In the genomic region with DNA sequence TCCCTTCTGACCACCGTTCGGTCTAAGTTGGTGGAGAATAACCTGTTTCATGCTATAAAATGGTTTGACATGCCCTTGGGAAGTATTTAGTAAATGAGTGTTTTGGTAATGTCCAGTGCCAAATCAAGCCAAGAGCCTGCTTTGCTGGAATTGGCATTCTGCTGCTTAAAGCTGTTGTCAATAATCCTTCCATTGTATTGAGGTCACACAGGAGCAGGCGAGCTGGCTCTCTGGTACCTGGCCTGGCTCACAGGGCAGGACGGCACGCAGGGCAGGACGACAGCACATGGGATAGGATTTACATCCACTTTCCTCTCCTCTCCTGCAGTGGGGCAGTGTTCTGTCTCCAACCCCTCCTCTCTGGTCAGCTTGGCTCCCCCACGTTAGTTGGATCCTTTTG, we compare ENCODE assay signal across 23 mouse cellular contexts.
A peak's percentile ranks its signal among the peaks of the same experiment; 100 is the strongest.
DNase-seq lines count a peak whose midpoint lies in the region; ATAC-seq and TF ChIP-seq lines count a peak whose summit lies in the region.
"Had no signal": no experiment of that assay in that cellular context is flagged by ENCODE, and none has a peak within 500 bp of the region (broad histone marks: within the 10 kb centered on the region; RNA-seq: fewer than 3 reads in every experiment).

No protein-coding gene starts in this region.

- no peak overlapping the region for H3K4me2 ChIP-seq in midbrain, embryonic 15.5 days
- no peak overlapping the region for H3K4me2 ChIP-seq in midbrain, postnatal 0 days (ENCODE audit: low read depth, low read length, poor library complexity, severe bottlenecking)
- H3K4me2 ChIP-seq in limb, embryonic 12.5 days: no peak overlapping the region
- H3K4me2 ChIP-seq: embryonic facial prominence, embryonic 12.5 days; embryonic facial prominence, embryonic 15.5 days; heart, embryonic 13.5 days; hindbrain, embryonic 12.5 days; hindbrain, embryonic 15.5 days had no signal

- H3K4me3 ChIP-seq in layer of hippocampus, adult 2 months: no peak overlapping the region
- no peak overlapping the region for H3K4me3 ChIP-seq in midbrain, embryonic 15.5 days
- H3K4me3 ChIP-seq in midbrain, postnatal 0 days (ENCODE audit: low read depth, low read length): no peak overlapping the region
- no peak overlapping the region for H3K4me3 ChIP-seq in limb, embryonic 12.5 days (replicated peaks)
- H3K4me3 ChIP-seq: embryonic facial prominence, embryonic 12.5 days; embryonic facial prominence, embryonic 15.5 days; heart, adult 2 months; heart, embryonic 10.5 days; heart, embryonic 13.5 days; hindbrain, embryonic 12.5 days; hindbrain, embryonic 15.5 days had no signal

- no peaks in the 10 kb centered on the region for H3K9me3 ChIP-seq in midbrain, embryonic 15.5 days
- no peaks in the 10 kb centered on the region for H3K9me3 ChIP-seq in midbrain, postnatal 0 days (ENCODE audit: low read length)
- peaks cover 3% of the 10 kb centered on the region; the same call in 1 of the 2 replicates for H3K9me3 ChIP-seq in limb, embryonic 12.5 days
- H3K9me3 ChIP-seq: embryonic facial prominence, embryonic 15.5 days; heart, embryonic 10.5 days; hindbrain, embryonic 12.5 days; hindbrain, embryonic 15.5 days had no signal

- no peak for DNase-seq in cerebellum, postnatal 14 days
- no peak for DNase-seq in layer of hippocampus, adult 2 months (ENCODE audit: low spot score in 2 of 2)
- no peak for DNase-seq in layer of hippocampus, adult 9-11 months
- no peak for DNase-seq in midbrain, postnatal 0 days (ENCODE audit: low spot score)
- DNase-seq in thymus, postnatal 10 days (ENCODE audit: low spot score in 2 of 2): no peak
- DNase-seq: adrenal gland, adult 8-10 months; adrenal gland, postnatal 25 days; cerebellum, adult 11 months; gastrocnemius, postnatal 10 days; gastrocnemius, postnatal 36 days; heart, adult 2 months; heart, postnatal 14 days had no signal

- peaks cover 9% of the 10 kb centered on the region; the same call in 1 of the 2 replicates for H3K4me1 ChIP-seq in midbrain, embryonic 15.5 days
- peaks cover 6% of the 10 kb centered on the region; the same call in 1 of the 2 replicates for H3K4me1 ChIP-seq in midbrain, postnatal 0 days (ENCODE audit: insufficient read depth, low read length)
- peaks cover 32% of the 10 kb centered on the region for H3K4me1 ChIP-seq in limb, embryonic 12.5 days (replicated peaks)
- H3K4me1 ChIP-seq: hindbrain, embryonic 12.5 days had no signal

- 0 out of 2 replicates have a peak, but pooled peaks have one; percentile 43 for ATAC-seq in cerebellum, adult (ENCODE audit: insufficient number of reproducible peaks, low FRiP score, low TSS enrichment)
- 0 out of 2 replicates have a peak, but pooled peaks have one; percentile 30 for ATAC-seq in midbrain, embryonic 15.5 days (replicated peaks)
- no peak for ATAC-seq in midbrain, postnatal 0 days (ENCODE audit: low FRiP score)
- no peak for ATAC-seq in limb, embryonic 12.5 days (ENCODE audit: insufficient number of reproducible peaks, insufficient read depth, low FRiP score, low TSS enrichment, low read depth)
- ATAC-seq: activated CD4-positive, CD25-positive, alpha-beta regulatory T cell, adult 4 months; forebrain, embryonic 16.5 days had no signal

- 59% methylated on average over 7 of the region's 7 CpGs for WGBS in midbrain, embryonic 15.5 days
- 55% methylated on average over 7 of the region's 7 CpGs for WGBS in midbrain, postnatal 0 days
- WGBS in limb, embryonic 12.5 days: 66% methylated on average over 7 of the region's 7 CpGs

- no peaks in the 10 kb centered on the region for H3K27me3 ChIP-seq in midbrain, embryonic 15.5 days (replicated peaks)
- no peaks in the 10 kb centered on the region for H3K27me3 ChIP-seq in midbrain, postnatal 0 days (ENCODE audit: insufficient read depth, low read length)
- no peaks in the 10 kb centered on the region for H3K27me3 ChIP-seq in limb, embryonic 12.5 days
- H3K27me3 ChIP-seq: embryonic facial prominence, embryonic 12.5 days; embryonic facial prominence, embryonic 15.5 days; heart, embryonic 13.5 days; hindbrain, embryonic 12.5 days; hindbrain, embryonic 15.5 days had no signal

- TF ChIP-seq CTCF in layer of hippocampus, adult 2 months (conservative IDR thresholded peaks at IDR 0.05): no peak
- no peak for TF ChIP-seq CTCF in midbrain, postnatal 0 days (IDR thresholded peaks at IDR 0.05)

- H3K27ac ChIP-seq in layer of hippocampus, adult 2 months: peak overlapping the region; percentile 19; the same call in 1 of the 2 replicates
- H3K27ac ChIP-seq in midbrain, embryonic 15.5 days: no peak overlapping the region
- H3K27ac ChIP-seq in midbrain, postnatal 0 days (ENCODE audit: low read depth, low read length): no peak overlapping the region
- H3K27ac ChIP-seq in limb, embryonic 12.5 days: 0 out of 2 replicates have a peak overlapping the region, but pooled peaks have one; percentile 45
- H3K27ac ChIP-seq: embryonic facial prominence, embryonic 12.5 days; embryonic facial prominence, embryonic 15.5 days; heart, adult 2 months; hindbrain, embryonic 12.5 days; hindbrain, embryonic 15.5 days had no signal

- H3K36me3 ChIP-seq in midbrain, embryonic 15.5 days (replicated peaks): no peaks in the 10 kb centered on the region
- no peaks in the 10 kb centered on the region for H3K36me3 ChIP-seq in midbrain, postnatal 0 days (ENCODE audit: insufficient read depth, low read length)
- H3K36me3 ChIP-seq in limb, embryonic 12.5 days: 0 out of 2 replicates have a peak, but pooled peaks cover 7% of the 10 kb centered on the region
- H3K36me3 ChIP-seq: embryonic facial prominence, embryonic 12.5 days; embryonic facial prominence, embryonic 15.5 days; hindbrain, embryonic 12.5 days; hindbrain, embryonic 15.5 days had no signal

- no peak overlapping the region for H3K9ac ChIP-seq in midbrain, embryonic 15.5 days
- H3K9ac ChIP-seq in midbrain, postnatal 0 days (replicated peaks; ENCODE audit: low read length, poor library complexity, severe bottlenecking): no peak overlapping the region
- no peak overlapping the region for H3K9ac ChIP-seq in limb, embryonic 12.5 days (replicated peaks)
- H3K9ac ChIP-seq: embryonic facial prominence, embryonic 12.5 days; embryonic facial prominence, embryonic 15.5 days; heart, embryonic 13.5 days; hindbrain, embryonic 12.5 days; hindbrain, embryonic 15.5 days had no signal

Comparison
In these comparisons a context has a peak if more than half of its experiments do, and no peak if none do; other contexts are left out.
1. ATAC-seq: peak in cerebellum, adult (single experiment) and midbrain, embryonic 15.5 days (single experiment); none in midbrain, postnatal 0 days (single experiment) and limb, embryonic 12.5 days (single experiment).
2. H3K27ac ChIP-seq: peak in layer of hippocampus, adult 2 months (single experiment) and limb, embryonic 12.5 days (single experiment); none in midbrain, embryonic 15.5 days (single experiment) and midbrain, postnatal 0 days (single experiment).